11 mouse cellular contexts compared by ENCODE assay signal in genomic region chr4:147275021-147275772, GRCm38 (mm10). TPM values are rescaled to one million over a fixed set of nuclear protein-coding genes. Genes with fewer than 3 reads are reported as not detected.
A peak's percentile ranks its signal among the peaks of the same experiment; 100 is the strongest.
DNase-seq lines count a peak whose midpoint lies in the region; ATAC-seq and TF ChIP-seq lines count a peak whose summit lies in the region.
"Not testable (repeated sequence)": the region's sequence is repeated elsewhere in the genome, so short reads cannot be mapped to it uniquely, and the experiment has no call there.
"Had no signal": no experiment of that assay in that cellular context is flagged by ENCODE, and none has a peak within 500 bp of the region (broad histone marks: within the 10 kb centered on the region; RNA-seq: fewer than 3 reads in every experiment).

No protein-coding gene starts in this region.

- peak overlapping the region; percentile 78 for H3K4me3 ChIP-seq in E14TG2a.4 (replicated peaks; ENCODE audit: low read length)
- not testable (repeated sequence) for H3K4me3 ChIP-seq in gastrocnemius, adult 2 months; liver, embryonic 14.5 days (ENCODE audit: insufficient read depth in 1 of 2, low read depth in 2 of 2, low read length in 2 of 2)
- peak overlapping the region; percentile 40 for H3K4me3 ChIP-seq in hindbrain, embryonic 10.5 days
- peak overlapping the region; percentile 16; the same call in 1 of the 2 replicates for H3K4me3 ChIP-seq in kidney, embryonic 16.5 days (ENCODE audit: low read length)
- H3K4me3 ChIP-seq in midbrain, embryonic 15.5 days: peak overlapping the region; percentile 12; the same call in 1 of the 2 replicates
- peak overlapping the region; percentile 20; the same call in 1 of the 2 replicates for H3K4me3 ChIP-seq in stomach, embryonic 16.5 days (replicated peaks; ENCODE audit: low read length)

- peak; percentile 79; the same call in 1 of the 2 replicates for ATAC-seq in kidney, embryonic 16.5 days (ENCODE audit: low FRiP score, low TSS enrichment)
- peak; percentile 56 for ATAC-seq in liver, embryonic 14.5 days (ENCODE audit: insufficient read depth)
- ATAC-seq in midbrain, embryonic 15.5 days (replicated peaks): not testable (repeated sequence)
- peak; percentile 72 for ATAC-seq in stomach, embryonic 16.5 days (ENCODE audit: insufficient read depth, low FRiP score)

- not testable (repeated sequence) for TF ChIP-seq CTCF in E14TG2a.4 (conservative IDR thresholded peaks at IDR 0.05; ENCODE audit: low read length); gastrocnemius, adult 2 months (IDR thresholded peaks at IDR 0.05); liver, embryonic 14.5 days (IDR thresholded peaks at IDR 0.05; ENCODE audit: low read depth)

- not testable (repeated sequence) for H3K27ac ChIP-seq in gastrocnemius, adult 2 months; hindbrain, embryonic 10.5 days; kidney, embryonic 16.5 days (ENCODE audit: low read length); liver, embryonic 14.5 days; midbrain, embryonic 15.5 days; stomach, embryonic 16.5 days (ENCODE audit: low read length)

- peak; percentile 39 for DNase-seq in embryo, embryonic 11 days
- DNase-seq in gastrocnemius, adult 2 months: peak; percentile 21
- peak; percentile 29 for DNase-seq in hindbrain, embryonic 10.5 days (ENCODE audit: low spot score)
- DNase-seq in liver, embryonic 14.5 days (ENCODE audit: low read depth in 3 of 3, low spot score in 3 of 3): not testable (repeated sequence)

- TF ChIP-seq EP300 in liver, embryonic 14.5 days (IDR thresholded peaks at IDR 0.05; ENCODE audit: low read depth): not testable (repeated sequence)

- peak overlapping the region; percentile 14 for H3K4me2 ChIP-seq in kidney, embryonic 16.5 days (replicated peaks; ENCODE audit: low read depth, low read length)
- not testable (repeated sequence) for H3K4me2 ChIP-seq in liver, embryonic 14.5 days (ENCODE audit: low read depth)
- H3K4me2 ChIP-seq in midbrain, embryonic 15.5 days: peak overlapping the region; percentile 32
- H3K4me2 ChIP-seq in stomach, embryonic 16.5 days (ENCODE audit: low read depth, low read length): 0 out of 2 replicates have a peak overlapping the region, but pooled peaks have one; percentile 27

- not testable (repeated sequence) for H3K9ac ChIP-seq in kidney, embryonic 16.5 days (replicated peaks; ENCODE audit: low read length); liver, embryonic 14.5 days (replicated peaks); midbrain, embryonic 15.5 days; stomach, embryonic 16.5 days (ENCODE audit: low read length)

- H3K36me3 ChIP-seq in E14TG2a.4 (ENCODE audit: insufficient read depth, low read length); hindbrain, embryonic 10.5 days; kidney, embryonic 16.5 days (ENCODE audit: insufficient read depth, low read length); liver, embryonic 14.5 days (replicated peaks; ENCODE audit: control insufficient read depth, insufficient read depth, low read depth); midbrain, embryonic 15.5 days (replicated peaks); stomach, embryonic 16.5 days (ENCODE audit: control insufficient read depth, insufficient read depth, low read length): not testable (repeated sequence)

- not testable (repeated sequence) for H3K4me1 ChIP-seq in E14TG2a.4 (replicated peaks; ENCODE audit: low read depth, low read length); hindbrain, embryonic 10.5 days (replicated peaks); kidney, embryonic 16.5 days (ENCODE audit: insufficient read depth, low read length); liver, embryonic 14.5 days (replicated peaks; ENCODE audit: control insufficient read depth in 2 of 2, insufficient read depth in 2 of 2, low read length in 1 of 2); midbrain, embryonic 15.5 days; stomach, embryonic 16.5 days (ENCODE audit: control insufficient read depth, insufficient read depth, low read length)

- 34% methylated on average over 58 of the region's 58 CpGs for WGBS in hindbrain, embryonic 10.5 days
- 42% methylated on average over 50 of the region's 58 CpGs for WGBS in kidney, embryonic 16.5 days
- WGBS in liver, embryonic 14.5 days (ENCODE audit: insufficient replicate concordance): 36% methylated on average over 50 of the region's 58 CpGs
- WGBS in midbrain, embryonic 15.5 days: 38% methylated on average over 58 of the region's 58 CpGs
- 35% methylated on average over 55 of the region's 58 CpGs for WGBS in stomach, embryonic 16.5 days

- intact Hi-C loops in gastrocnemius, adult 2 months (cut with DNase I): not testable (repeated sequence)

- not testable (repeated sequence) for H3K27me3 ChIP-seq in E14TG2a.4 (ENCODE audit: insufficient read depth, low read length); hindbrain, embryonic 10.5 days (ENCODE audit: insufficient read depth, poor library complexity, severe bottlenecking); kidney, embryonic 16.5 days (ENCODE audit: insufficient read depth, low read length); liver, embryonic 14.5 days (ENCODE audit: control insufficient read depth, insufficient read depth, low read length); midbrain, embryonic 15.5 days (replicated peaks); stomach, embryonic 16.5 days (ENCODE audit: control insufficient read depth, insufficient read depth, low read length)

- peaks cover 41% of the 10 kb centered on the region for H3K9me3 ChIP-seq in E14TG2a.4 (ENCODE audit: low read length)
- peaks cover 59% of the 10 kb centered on the region for H3K9me3 ChIP-seq in hindbrain, embryonic 10.5 days
- H3K9me3 ChIP-seq in kidney, embryonic 16.5 days (ENCODE audit: low read length): peaks cover 28% of the 10 kb centered on the region
- not testable (repeated sequence) for H3K9me3 ChIP-seq in liver, embryonic 14.5 days (ENCODE audit: control insufficient read depth, low read length); stomach, embryonic 16.5 days (replicated peaks; ENCODE audit: control insufficient read depth, low read length)
- H3K9me3 ChIP-seq in midbrain, embryonic 15.5 days: peaks cover 35% of the 10 kb centered on the region

RNA-seq across cellular contexts. Expression of gene Zfp988, which starts 30.3 kb away (rescaled TPM):
- not detected for total RNA-seq in gastrocnemius, adult 2 months (2021)
- polyA plus RNA-seq in hindbrain, embryonic 10.5 days (2016; fragmentation: Nextera tagmentation; extraction: Ambion mirVana): not detected in 2 replicates
- 0.17 and 0.24 TPM in 2 replicates for polyA plus RNA-seq in kidney, embryonic 16.5 days (2015; fragmentation: Nextera tagmentation; extraction: Ambion mirVana)
- not detected in 2 replicates for polyA plus RNA-seq in liver, embryonic 14.5 days (2012; rRNA removed)
- 0.14 TPM in 1 of 2 replicates, not detected in the other for polyA plus RNA-seq in liver, embryonic 14.5 days (2014; fragmentation: Nextera tagmentation; extraction: Ambion mirVana)
- 0.09 and 0.13 TPM in 2 replicates for polyA plus RNA-seq in midbrain, embryonic 15.5 days (2015; fragmentation: Nextera tagmentation; extraction: Ambion mirVana)
- polyA plus RNA-seq in stomach, embryonic 16.5 days (2015; fragmentation: Nextera tagmentation; extraction: Ambion mirVana): 0.18 TPM in 1 of 2 replicates, not detected in the other
- total RNA-seq: heart, postnatal 10 days had no signal
- polyA plus RNA-seq: large intestine, adult 2 months; spleen, adult 2 months had no signal
